In genomic region chr13:109684985-109685295, GRCm38 (mm10) we compare ENCODE assay signal across 9 mouse cellular contexts.
A peak's percentile ranks its signal among the peaks of the same experiment; 100 is the strongest.
DNase-seq lines count a peak whose midpoint lies in the region; ATAC-seq and TF ChIP-seq lines count a peak whose summit lies in the region.
"Had no signal": no experiment of that assay in that cellular context is flagged by ENCODE, and none has a peak within 500 bp of the region (broad histone marks: within the 10 kb centered on the region; RNA-seq: fewer than 3 reads in every experiment).

No protein-coding gene starts in this region.

- H3K9ac ChIP-seq in heart, embryonic 14.5 days (ENCODE audit: low read length), result peak overlapping the region; percentile 85
- H3K9ac ChIP-seq in hindbrain, embryonic 13.5 days, result peak overlapping the region; percentile 63; the same call in 1 of the 2 replicates
- H3K9ac ChIP-seq in midbrain, embryonic 12.5 days (replicated peaks), result peak overlapping the region; percentile 59

- whole genome bisulfite sequencing in heart, embryonic 14.5 days, result 19% methylated on average over 3 of the region's 3 CpGs
- WGBS in bone marrow, adult 2 months, result 33% methylated on average over 3 of the region's 3 CpGs
- 13% methylated on average over 3 of the region's 3 CpGs for WGBS in hindbrain, embryonic 13.5 days
- WGBS in midbrain, embryonic 12.5 days, result 17% methylated on average over 3 of the region's 3 CpGs

- ATAC-seq in heart, embryonic 14.5 days (ENCODE audit: insufficient number of reproducible peaks, insufficient read depth, low FRiP score, low read depth), result no peak
- no peak for ATAC-seq in hindbrain, embryonic 13.5 days (ENCODE audit: low FRiP score)
- ATAC-seq in midbrain, embryonic 12.5 days (ENCODE audit: low FRiP score, low read depth), result no peak; the same call in 1 of the 2 replicates

- H3K36me3 ChIP-seq in heart, embryonic 14.5 days (ENCODE audit: control insufficient read depth, insufficient read depth, low read length), result no peaks in the 10 kb centered on the region
- no peaks in the 10 kb centered on the region for H3K36me3 ChIP-seq in hindbrain, embryonic 13.5 days
- no peaks in the 10 kb centered on the region for H3K36me3 ChIP-seq in midbrain, embryonic 12.5 days

- peak overlapping the region; percentile 58 to 68 for H3K4me3 ChIP-seq in heart, embryonic 14.5 days (ENCODE audit: control insufficient read depth in 1 of 2, insufficient read depth in 1 of 2, low read depth in 1 of 2, low read length in 2 of 2)
- peak overlapping the region; percentile 76 for H3K4me3 ChIP-seq in bone marrow, adult 2 months (replicated peaks; ENCODE audit: control insufficient read depth, low read depth, low read length)
- H3K4me3 ChIP-seq in hindbrain, embryonic 13.5 days, result peak overlapping the region; percentile 38
- H3K4me3 ChIP-seq in midbrain, embryonic 12.5 days, result peak overlapping the region; percentile 48

- peak overlapping the region; percentile 73 for H3K4me2 ChIP-seq in heart, embryonic 14.5 days (ENCODE audit: low read length)
- H3K4me2 ChIP-seq in hindbrain, embryonic 13.5 days, result peak overlapping the region; percentile 63
- H3K4me2 ChIP-seq in midbrain, embryonic 12.5 days (replicated peaks), result peak overlapping the region; percentile 88

- no peaks in the 10 kb centered on the region for H3K27me3 ChIP-seq in heart, embryonic 14.5 days (ENCODE audit: control insufficient read depth, insufficient read depth, low read length)
- H3K27me3 ChIP-seq in hindbrain, embryonic 13.5 days, result no peaks in the 10 kb centered on the region
- no peaks in the 10 kb centered on the region for H3K27me3 ChIP-seq in midbrain, embryonic 12.5 days

- peaks cover 2 to 25% of the 10 kb centered on the region in 2 experiments for H3K4me1 ChIP-seq in heart, embryonic 14.5 days (ENCODE audit: control insufficient read depth in 2 of 2, insufficient read depth in 2 of 2, low read length in 2 of 2)
- H3K4me1 ChIP-seq in bone marrow, adult 2 months (ENCODE audit: control insufficient read depth, insufficient read depth, low read length), result peaks cover 1% of the 10 kb centered on the region; the same call in 1 of the 2 replicates
- peaks cover 27% of the 10 kb centered on the region for H3K4me1 ChIP-seq in hindbrain, embryonic 13.5 days (replicated peaks)
- H3K4me1 ChIP-seq in midbrain, embryonic 12.5 days, result 0 out of 2 replicates have a peak, but pooled peaks cover 2% of the 10 kb centered on the region

- H3K9me3 ChIP-seq in heart, embryonic 14.5 days (ENCODE audit: control insufficient read depth, low read length), result no peaks in the 10 kb centered on the region
- H3K9me3 ChIP-seq in hindbrain, embryonic 13.5 days, result no peaks in the 10 kb centered on the region
- no peaks in the 10 kb centered on the region for H3K9me3 ChIP-seq in midbrain, embryonic 12.5 days

- no peak for TF ChIP-seq POLR2A in bone marrow, adult 2 months (IDR thresholded peaks at IDR 0.05; ENCODE audit: borderline replicate concordance, control insufficient read depth, low read depth, low read length)

- peak overlapping the region; percentile 95 to 99 for H3K27ac ChIP-seq in heart, embryonic 14.5 days (replicated peaks in 1 of 2; ENCODE audit: control insufficient read depth in 1 of 2, insufficient read depth in 1 of 2, low read depth in 2 of 2, low read length in 2 of 2)
- H3K27ac ChIP-seq in bone marrow, adult 2 months (ENCODE audit: control insufficient read depth, insufficient read depth, low read depth, low read length, poor library complexity), result peak overlapping the region; percentile 61; the same call in 1 of the 2 replicates
- peak overlapping the region; percentile 69; the same call in 1 of the 2 replicates for H3K27ac ChIP-seq in hindbrain, embryonic 13.5 days
- peak overlapping the region; percentile 60; the same call in 1 of the 2 replicates for H3K27ac ChIP-seq in midbrain, embryonic 12.5 days (replicated peaks)

- no peak for DNase-seq in heart, adult 18-20 months
- no peak for DNase-seq in spleen, postnatal 10 days (ENCODE audit: low spot score in 2 of 2)
- no peak for DNase-seq in cerebellum, postnatal 14 days
- DNase-seq in testis, postnatal 14 days (ENCODE audit: low spot score), result no peak
- DNase-seq: layer of hippocampus, adult 9-11 months had no signal

- no peak for TF ChIP-seq CTCF in bone marrow, adult 2 months (IDR thresholded peaks at IDR 0.05; ENCODE audit: control insufficient read depth, insufficient read depth, low read length)
